ENCODE assay signal across 20 mouse cellular contexts in genomic region chr14:12558920-12559573, GRCm38 (mm10).
DNase-seq lines count a peak whose midpoint lies in the region; ATAC-seq and TF ChIP-seq lines count a peak whose summit lies in the region.
"Had no signal": no experiment of that assay in that cellular context is flagged by ENCODE, and none has a peak within 500 bp of the region (broad histone marks: within the 10 kb centered on the region; RNA-seq: fewer than 3 reads in every experiment).

No protein-coding gene starts in this region.

- no peaks in the 10 kb centered on the region for H3K27me3 ChIP-seq in embryonic facial prominence, embryonic 14.5 days (replicated peaks; ENCODE audit: control insufficient read depth, insufficient read depth, low read length)
- H3K27me3 ChIP-seq in embryonic facial prominence, embryonic 10.5 days (replicated peaks; ENCODE audit: low read depth, poor library complexity, severe bottlenecking), result no peaks in the 10 kb centered on the region
- H3K27me3 ChIP-seq in hindbrain, embryonic 16.5 days (replicated peaks; ENCODE audit: control insufficient read depth, insufficient read depth, low read length), result no peaks in the 10 kb centered on the region
- H3K27me3 ChIP-seq in midbrain, postnatal 0 days (ENCODE audit: insufficient read depth, low read length), result no peaks in the 10 kb centered on the region
- H3K27me3 ChIP-seq: heart, embryonic 12.5 days; liver, embryonic 15.5 days had no signal

- no peaks in the 10 kb centered on the region for H3K9me3 ChIP-seq in embryonic facial prominence, embryonic 14.5 days (ENCODE audit: control insufficient read depth, low read length)
- H3K9me3 ChIP-seq in embryonic facial prominence, embryonic 10.5 days, result no peaks in the 10 kb centered on the region
- H3K9me3 ChIP-seq in hindbrain, embryonic 16.5 days (ENCODE audit: control insufficient read depth, low read length), result no peaks in the 10 kb centered on the region
- no peaks in the 10 kb centered on the region for H3K9me3 ChIP-seq in midbrain, postnatal 0 days (ENCODE audit: low read length)
- H3K9me3 ChIP-seq: heart, embryonic 12.5 days; liver, embryonic 15.5 days had no signal

- H3K9ac ChIP-seq in embryonic facial prominence, embryonic 14.5 days (ENCODE audit: low read depth, low read length), result no peak overlapping the region
- H3K9ac ChIP-seq in hindbrain, embryonic 16.5 days (ENCODE audit: low read depth, low read length), result no peak overlapping the region
- H3K9ac ChIP-seq in midbrain, postnatal 0 days (replicated peaks; ENCODE audit: low read length, poor library complexity, severe bottlenecking), result no peak overlapping the region
- H3K9ac ChIP-seq: heart, embryonic 12.5 days; liver, embryonic 15.5 days had no signal

- H3K4me1 ChIP-seq in embryonic facial prominence, embryonic 14.5 days (ENCODE audit: control insufficient read depth, insufficient read depth, low read length), result no peaks in the 10 kb centered on the region
- H3K4me1 ChIP-seq in embryonic facial prominence, embryonic 10.5 days, result 0 out of 2 replicates have a peak, but pooled peaks cover 3% of the 10 kb centered on the region
- H3K4me1 ChIP-seq in hindbrain, embryonic 16.5 days (ENCODE audit: control insufficient read depth, insufficient read depth, low read depth, low read length), result peaks cover 14% of the 10 kb centered on the region
- H3K4me1 ChIP-seq in midbrain, postnatal 0 days (ENCODE audit: insufficient read depth, low read length), result 0 out of 2 replicates have a peak, but pooled peaks cover 4% of the 10 kb centered on the region
- H3K4me1 ChIP-seq in lung, adult 2 months (ENCODE audit: control insufficient read depth, insufficient read depth, low read length), result no peaks in the 10 kb centered on the region
- H3K4me1 ChIP-seq: heart, embryonic 12.5 days; liver, embryonic 15.5 days had no signal

- no peak for TF ChIP-seq CTCF in brain, embryonic 14.5 days (IDR thresholded peaks at IDR 0.05; ENCODE audit: borderline replicate concordance, extremely low read depth, insufficient read depth, insufficient read length)
- no peak for TF ChIP-seq CTCF in midbrain, postnatal 0 days (IDR thresholded peaks at IDR 0.05)
- no peak for TF ChIP-seq CTCF in lung, adult 2 months (IDR thresholded peaks at IDR 0.05; ENCODE audit: insufficient read depth, low read length)

- no peak overlapping the region for H3K27ac ChIP-seq in embryonic facial prominence, embryonic 14.5 days (replicated peaks; ENCODE audit: low read depth, low read length)
- H3K27ac ChIP-seq in embryonic facial prominence, embryonic 10.5 days (replicated peaks), result no peak overlapping the region
- peak overlapping the region; percentile 49 for H3K27ac ChIP-seq in hindbrain, embryonic 16.5 days (ENCODE audit: low read depth, low read length)
- H3K27ac ChIP-seq in midbrain, postnatal 0 days (ENCODE audit: low read depth, low read length), result no peak overlapping the region
- H3K27ac ChIP-seq: liver, embryonic 15.5 days had no signal

- no peak for TF ChIP-seq POLR2A in brain, embryonic 14.5 days (IDR thresholded peaks at IDR 0.05; ENCODE audit: borderline replicate concordance, extremely low read depth, insufficient read depth, insufficient read length, poor library complexity, severe bottlenecking)
- TF ChIP-seq POLR2A in lung, adult 2 months (IDR thresholded peaks at IDR 0.05; ENCODE audit: borderline replicate concordance, extremely low read depth, low read depth, low read length), result no peak

- H3K36me3 ChIP-seq in embryonic facial prominence, embryonic 14.5 days (ENCODE audit: control insufficient read depth, insufficient read depth, low read length), result no peaks in the 10 kb centered on the region
- H3K36me3 ChIP-seq in embryonic facial prominence, embryonic 10.5 days (replicated peaks), result no peaks in the 10 kb centered on the region
- no peaks in the 10 kb centered on the region for H3K36me3 ChIP-seq in hindbrain, embryonic 16.5 days (ENCODE audit: control insufficient read depth, insufficient read depth, low read length)
- H3K36me3 ChIP-seq in midbrain, postnatal 0 days (ENCODE audit: insufficient read depth, low read length), result no peaks in the 10 kb centered on the region
- H3K36me3 ChIP-seq: heart, embryonic 12.5 days; liver, embryonic 15.5 days had no signal

- no peak for DNase-seq in embryonic facial prominence, embryonic 14.5 days (ENCODE audit: low spot score)
- DNase-seq in embryonic facial prominence, embryonic 10.5 days (ENCODE audit: low spot score), result no peak
- peak; percentile 64 for DNase-seq in brain, embryonic 14.5 days (ENCODE audit: low read depth)
- no peak for DNase-seq in midbrain, postnatal 0 days (ENCODE audit: low spot score)
- no peak for DNase-seq in lung, adult 2 months
- DNase-seq in right cerebral cortex, adult 18-20 months, result no peak
- no peak for DNase-seq in thymus, postnatal 14 days
- DNase-seq: adrenal gland, adult 2 months; cerebellum, adult 9-10 months; heart, adult 11 months; heart, postnatal 14 days; kidney, adult 2 months; kidney, postnatal 10 days; retina, postnatal 1 day; thymus, postnatal 36 days had no signal

- 55% methylated on average over 7 of the region's 7 CpGs for WGBS in embryonic facial prominence, embryonic 14.5 days
- 85% methylated on average over 7 of the region's 7 CpGs for WGBS in embryonic facial prominence, embryonic 10.5 days
- 65% methylated on average over 7 of the region's 7 CpGs for WGBS in hindbrain, embryonic 16.5 days
- WGBS in midbrain, postnatal 0 days, result 62% methylated on average over 7 of the region's 7 CpGs
- 66% methylated on average over 7 of the region's 7 CpGs for WGBS in lung, adult 2 months

- no peak overlapping the region for H3K4me3 ChIP-seq in embryonic facial prominence, embryonic 14.5 days (ENCODE audit: low read depth, low read length)
- H3K4me3 ChIP-seq in embryonic facial prominence, embryonic 10.5 days, result no peak overlapping the region
- no peak overlapping the region for H3K4me3 ChIP-seq in hindbrain, embryonic 16.5 days (ENCODE audit: low read length)
- no peak overlapping the region for H3K4me3 ChIP-seq in midbrain, postnatal 0 days (ENCODE audit: low read depth, low read length)
- H3K4me3 ChIP-seq in lung, adult 2 months (replicated peaks; ENCODE audit: extremely low read depth, low read depth, low read length), result no peak overlapping the region
- H3K4me3 ChIP-seq: heart, embryonic 12.5 days; liver, embryonic 15.5 days had no signal

- ATAC-seq in embryonic facial prominence, embryonic 14.5 days (ENCODE audit: low read depth), result 0 out of 2 replicates have a peak, but pooled peaks have one; percentile 34
- peak; percentile 51 for ATAC-seq in hindbrain, embryonic 16.5 days
- ATAC-seq in midbrain, postnatal 0 days (ENCODE audit: low FRiP score), result peak; percentile 53; the same call in 1 of the 2 replicates
- ATAC-seq: inflammation-experienced regulatory T-cells, adult 6 months; lung, postnatal 0 days had no signal

- H3K4me2 ChIP-seq in embryonic facial prominence, embryonic 14.5 days (ENCODE audit: low read depth, low read length), result no peak overlapping the region
- no peak overlapping the region for H3K4me2 ChIP-seq in hindbrain, embryonic 16.5 days (ENCODE audit: low read length)
- no peak overlapping the region for H3K4me2 ChIP-seq in midbrain, postnatal 0 days (ENCODE audit: low read depth, low read length, poor library complexity, severe bottlenecking)
- H3K4me2 ChIP-seq: heart, embryonic 12.5 days; liver, embryonic 15.5 days had no signal
